Comparison of ENCODE assay signal across 9 mouse cellular contexts in genomic region chr4:63118639-63119437, GRCm38 (mm10). TPM values are rescaled to one million over a fixed set of nuclear protein-coding genes. Genes with fewer than 3 reads are reported as not detected.
DNase-seq lines count a peak whose midpoint lies in the region; ATAC-seq and TF ChIP-seq lines count a peak whose summit lies in the region.
"Had no signal": no experiment of that assay in that cellular context is flagged by ENCODE, and none has a peak within 500 bp of the region (broad histone marks: within the 10 kb centered on the region; RNA-seq: fewer than 3 reads in every experiment).

No protein-coding gene starts in this region.

- WGBS in lung, adult 2 months: 92% methylated on average over 5 of the region's 5 CpGs

- no peak overlapping the region for H3K27ac ChIP-seq in layer of hippocampus, adult 2 months

- peak; percentile 72 for DNase-seq in Muller cell, postnatal 12 days (ENCODE audit: inconsistent ontology term)
- peak; percentile 57 for DNase-seq in cerebellum, adult 8-10 months
- peak; percentile 71 to 84 for DNase-seq in layer of hippocampus, adult 2 months (ENCODE audit: low spot score in 2 of 2)
- peak; percentile 70 for DNase-seq in lung, adult 2 months
- peak; percentile 54 for DNase-seq in ovary, adult 18-20 months (ENCODE audit: low spot score)
- peak; percentile 70 for DNase-seq in thymus, postnatal 0 days (ENCODE audit: low spot score)

- peak; percentile 99 for TF ChIP-seq CTCF in layer of hippocampus, adult 2 months (conservative IDR thresholded peaks at IDR 0.05)
- peak; percentile 96 for TF ChIP-seq CTCF in lung, adult 2 months (IDR thresholded peaks at IDR 0.05; ENCODE audit: insufficient read depth, low read length)

- no peak for TF ChIP-seq POLR2A in lung, adult 2 months (IDR thresholded peaks at IDR 0.05; ENCODE audit: borderline replicate concordance, extremely low read depth, low read depth, low read length)

- no peaks in the 10 kb centered on the region for H3K4me1 ChIP-seq in lung, adult 2 months (ENCODE audit: control insufficient read depth, insufficient read depth, low read length)
- H3K4me1 ChIP-seq: megakaryocyte, embryonic 14.5 days had no signal

- H3K4me3 ChIP-seq in layer of hippocampus, adult 2 months: no peak overlapping the region
- H3K4me3 ChIP-seq in lung, adult 2 months (replicated peaks; ENCODE audit: extremely low read depth, low read depth, low read length): no peak overlapping the region
- H3K4me3 ChIP-seq: megakaryocyte, embryonic 14.5 days had no signal

- ATAC-seq in frontal cortex, adult (ENCODE audit: low TSS enrichment): peak; percentile 95
- ATAC-seq in hematopoietic stem cell, adult 5-6 weeks (replicated peaks in 1 of 2; ENCODE audit: insufficient read depth in 1 of 2, low FRiP score in 2 of 2, low TSS enrichment in 1 of 2, low read depth in 1 of 2, poor library complexity in 2 of 2, severe bottlenecking in 2 of 2): peak; percentile 82 to 86

RNA-seq across cellular contexts. Expression of gene Ambp, which starts 35.8 kb away (rescaled TPM):
- total RNA-seq in hematopoietic stem cell, adult 5-6 weeks (2017): not detected in 2 replicates
- not detected for total RNA-seq in layer of hippocampus, adult 2 months (2021)
- polyA plus RNA-seq in lung, adult 2 months (2012; rRNA removed): 0.26 and 1.4 TPM in 2 replicates
- polyA plus RNA-seq in thymus, postnatal 0 days (2015; fragmentation: Nextera tagmentation; extraction: Ambion mirVana): 0.31 and 0.85 TPM in 2 replicates

RNA-seq across cellular contexts. Expression of gene Kif12, which starts 53.1 kb away (rescaled TPM):
- not detected in 2 replicates for total RNA-seq in hematopoietic stem cell, adult 5-6 weeks (2017)
- total RNA-seq in layer of hippocampus, adult 2 months (2021): not detected
- polyA plus RNA-seq in lung, adult 2 months (2012; rRNA removed): 0.11 TPM in 1 of 2 replicates, not detected in the other
- polyA plus RNA-seq in thymus, postnatal 0 days (2015; fragmentation: Nextera tagmentation; extraction: Ambion mirVana): 0.19 and 0.26 TPM in 2 replicates
